Mouse (Mus musculus) effector memory CD4-positive, alpha-beta T cell, adult 5 months (primary cell): ENCODE data around the gene Olfr417. TPM values are rescaled to one million over a fixed set of nuclear protein-coding genes. Genes with fewer than 3 reads are reported as not detected.

Source experiments
- polyA plus RNA-seq: library from polyadenylated mRNA; unstranded; fragments of 100-300 nt; shearing (Covaris generic); gene quantifications from one replicate; pipeline ENCODE4 v1.2.1, GENCODE M21; 2017

Gene Olfr417
- polyA plus RNA-seq: not detected

GRCm38 (mm10) chr1:174364882-174365451 lies at the start of gene Olfr417:
Olfr417 (plus strand) TSS chr1:174365122.

GRCm38 (mm10) chr1:174330218-174330617 lies 34.7 kb upstream of the Olfr417 start, which contains the start of gene Mptx1:
Mptx1 (plus strand) TSS chr1:174330518.

GRCm38 (mm10) chr1:174390746-174391145 lies 25.8 kb downstream of the Olfr417 start, which contains the start of gene Olfr248:
Olfr248 (plus strand) TSS chr1:174391046.

DNA sequence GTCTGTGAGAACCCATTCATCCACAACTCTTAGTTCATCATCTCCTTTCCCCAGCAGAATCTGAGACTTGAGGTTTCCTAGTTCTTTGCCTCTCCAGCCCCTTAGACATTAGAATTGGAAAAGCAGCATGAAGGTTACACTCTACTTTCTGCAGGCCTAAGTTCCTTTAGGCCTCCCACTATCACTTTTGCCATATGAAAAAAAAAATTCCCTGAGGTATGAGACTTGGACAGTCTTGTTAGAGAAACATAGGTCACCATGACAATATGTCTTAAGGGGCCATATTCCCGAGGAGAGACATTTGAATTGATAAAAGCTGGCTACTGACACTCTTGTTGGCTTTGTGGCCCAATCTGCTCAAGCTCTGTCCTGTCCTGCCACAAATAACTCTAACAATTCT lies 58.8 kb downstream of the Olfr417 start, which contains the start of gene Olfr414:
Olfr414 (plus strand) TSS at position 301 of the 400 bp plus-strand sequence.

Other genes starting within 250 kb of the Olfr417 start
- not detected for gene Olfr231, start 244.0 kb upstream of the Olfr417 start, polyA plus RNA-seq
- not detected for gene Olfr424, start 233.6 kb upstream of the Olfr417 start, polyA plus RNA-seq
- gene Olfr420, start 209.5 kb upstream of the Olfr417 start, polyA plus RNA-seq: not detected
- gene Spta1, start 192.3 kb upstream of the Olfr417 start, polyA plus RNA-seq: 0.05 TPM
- gene Olfr419, start 113.1 kb upstream of the Olfr417 start, polyA plus RNA-seq: not detected
- not detected for gene Mptx1, start 34.6 kb upstream of the Olfr417 start, polyA plus RNA-seq
- gene Olfr248, start 25.9 kb downstream of the Olfr417 start, polyA plus RNA-seq: not detected
- not detected for gene Olfr414, start 58.9 kb downstream of the Olfr417 start, polyA plus RNA-seq
- gene Olfr220, start 77.0 kb downstream of the Olfr417 start, polyA plus RNA-seq: 0.19 TPM
- gene Fmn2, start 136.7 kb downstream of the Olfr417 start, polyA plus RNA-seq: not detected